7 mouse cellular contexts compared by ENCODE assay signal in the genomic region with DNA sequence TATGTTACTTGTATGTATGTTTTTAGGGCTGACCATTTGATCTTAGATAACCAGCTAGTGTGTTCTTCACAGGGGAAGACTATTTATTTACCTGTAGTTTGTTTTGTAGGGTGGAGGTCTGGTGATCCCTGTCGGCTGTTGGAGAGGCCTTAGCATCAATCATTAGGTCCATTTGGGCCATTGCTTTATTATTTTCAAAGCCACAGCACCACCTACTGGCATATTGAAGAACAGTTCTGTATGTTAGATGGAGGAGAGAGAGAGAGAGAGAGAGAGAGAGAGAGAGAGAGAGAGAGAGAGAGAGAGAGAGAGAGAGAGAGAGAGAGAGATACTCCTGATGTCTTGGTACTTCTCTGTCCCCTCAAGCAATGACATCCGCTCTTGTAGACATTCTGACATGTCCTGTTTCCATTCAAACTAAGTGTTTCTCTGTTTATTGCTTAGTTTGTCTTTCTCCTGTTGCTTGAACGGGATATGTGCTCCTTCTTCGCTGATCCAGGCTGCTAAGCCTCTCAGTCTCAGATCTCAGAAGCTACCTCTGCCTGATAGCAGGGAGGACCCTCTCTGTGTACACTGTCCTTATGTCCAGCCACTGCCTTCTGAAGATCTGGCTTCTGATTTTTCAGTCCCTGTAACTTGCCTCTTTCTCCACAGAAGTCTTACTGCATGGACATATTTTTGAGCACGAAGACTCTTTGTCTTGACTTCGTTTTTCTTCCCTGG. TPM values are rescaled to one million over a fixed set of nuclear protein-coding genes. Genes with fewer than 3 reads are reported as not detected.
DNase-seq lines count a peak whose midpoint lies in the region; ATAC-seq and TF ChIP-seq lines count a peak whose summit lies in the region.

No protein-coding gene starts in this region.

- TF ChIP-seq CTCF in kidney, postnatal 0 days (IDR thresholded peaks at IDR 0.05; ENCODE audit: low read depth): peak; percentile 81

- H3K4me1 ChIP-seq in forebrain, embryonic 15.5 days: no peaks in the 10 kb centered on the region
- H3K4me1 ChIP-seq in kidney, postnatal 0 days (replicated peaks; ENCODE audit: insufficient read depth, low read length): no peaks in the 10 kb centered on the region
- H3K4me1 ChIP-seq in liver, embryonic 15.5 days (replicated peaks): peaks cover 18% of the 10 kb centered on the region

- no peaks in the 10 kb centered on the region for H3K9me3 ChIP-seq in forebrain, embryonic 15.5 days
- no peaks in the 10 kb centered on the region for H3K9me3 ChIP-seq in kidney, postnatal 0 days (replicated peaks; ENCODE audit: low read length)
- H3K9me3 ChIP-seq in liver, embryonic 15.5 days (replicated peaks): no peaks in the 10 kb centered on the region

- H3K9ac ChIP-seq in forebrain, embryonic 15.5 days (replicated peaks): no peak overlapping the region
- no peak overlapping the region for H3K9ac ChIP-seq in kidney, postnatal 0 days (ENCODE audit: low read depth, low read length)
- H3K9ac ChIP-seq in liver, embryonic 15.5 days: no peak overlapping the region

- no peak overlapping the region for H3K27ac ChIP-seq in forebrain, embryonic 15.5 days (replicated peaks)
- H3K27ac ChIP-seq in kidney, postnatal 0 days: no peak overlapping the region
- no peak overlapping the region for H3K27ac ChIP-seq in liver, embryonic 15.5 days (replicated peaks)

- no peak overlapping the region for H3K4me3 ChIP-seq in forebrain, embryonic 15.5 days
- no peak overlapping the region for H3K4me3 ChIP-seq in kidney, postnatal 0 days (replicated peaks; ENCODE audit: low read depth, low read length)
- no peak overlapping the region for H3K4me3 ChIP-seq in liver, embryonic 15.5 days (replicated peaks)

- peak; percentile 49; the same call in 1 of the 2 replicates for ATAC-seq in forebrain, embryonic 15.5 days (replicated peaks)
- ATAC-seq in kidney, postnatal 0 days (replicated peaks; ENCODE audit: low FRiP score, low read depth): no peak
- peak; percentile 51 for ATAC-seq in liver, embryonic 15.5 days (ENCODE audit: insufficient read depth)
- ATAC-seq in neutrophil, adult 5-6 weeks (ENCODE audit: extremely low read depth, insufficient number of reproducible peaks, low FRiP score, poor library complexity, severe bottlenecking): peak; percentile 76

- H3K27me3 ChIP-seq in forebrain, embryonic 15.5 days: no peaks in the 10 kb centered on the region
- no peaks in the 10 kb centered on the region; the same call in 1 of the 2 replicates for H3K27me3 ChIP-seq in kidney, postnatal 0 days (ENCODE audit: insufficient read depth, low read length)
- peaks cover 3% of the 10 kb centered on the region; the same call in 1 of the 2 replicates for H3K27me3 ChIP-seq in liver, embryonic 15.5 days

- no peak overlapping the region for H3K4me2 ChIP-seq in forebrain, embryonic 15.5 days (replicated peaks)
- no peak overlapping the region for H3K4me2 ChIP-seq in kidney, postnatal 0 days (ENCODE audit: low read length)
- no peak overlapping the region for H3K4me2 ChIP-seq in liver, embryonic 15.5 days

- peak; percentile 22 for DNase-seq in urinary bladder, postnatal 25 days (ENCODE audit: low spot score)
- no peak for DNase-seq in urinary bladder, adult 18-20 months (ENCODE audit: low spot score in 2 of 2)
- DNase-seq in c-Kit-positive CD71-positive TER-119-positive erythroid progenitor cells, embryonic 14.5 days (ENCODE audit: low spot score): peak; percentile 85
- DNase-seq in kidney, postnatal 0 days (ENCODE audit: low spot score): peak; percentile 85

- H3K36me3 ChIP-seq in forebrain, embryonic 15.5 days: no peaks in the 10 kb centered on the region
- H3K36me3 ChIP-seq in kidney, postnatal 0 days (ENCODE audit: insufficient read depth, low read length): no peaks in the 10 kb centered on the region
- no peaks in the 10 kb centered on the region for H3K36me3 ChIP-seq in liver, embryonic 15.5 days (replicated peaks)

- 51% methylated on average over 6 of the region's 6 CpGs for WGBS in forebrain, embryonic 15.5 days
- 47% methylated on average over 6 of the region's 6 CpGs for WGBS in kidney, postnatal 0 days
- WGBS in liver, embryonic 15.5 days (ENCODE audit: insufficient replicate concordance): 44% methylated on average over 6 of the region's 6 CpGs

RNA-seq across cellular contexts. Expression of gene Fam241a, which starts 52.9 kb away (rescaled TPM):
- polyA plus RNA-seq in forebrain, embryonic 15.5 days (2015; fragmentation: Nextera tagmentation; extraction: Ambion mirVana): 10.0 and 10.7 TPM in 2 replicates
- polyA plus RNA-seq in kidney, postnatal 0 days (2015; fragmentation: Nextera tagmentation; extraction: Ambion mirVana): 14.1 and 16.6 TPM in 2 replicates
- polyA plus RNA-seq in liver, embryonic 15.5 days (2015; fragmentation: Nextera tagmentation; extraction: Ambion mirVana): 43.0 and 45.5 TPM in 2 replicates
- total RNA-seq in neutrophil, adult 5-6 weeks (2017): 9.5 and 12.7 TPM in 2 replicates

Comparison
In these comparisons a context has a peak if more than half of its experiments do, and no peak if none do; other contexts are left out.
1. DNase-seq: peak in urinary bladder, postnatal 25 days (single experiment), c-Kit-positive CD71-positive TER-119-positive erythroid progenitor cells, embryonic 14.5 days (single experiment) and kidney, postnatal 0 days (single experiment); none in urinary bladder, adult 18-20 months (0 of 2).